Mouse (Mus musculus) liver, embryonic 14.5 days (tissue): ENCODE measurements around the gene Rab8a.

Experiments used
- CTCF ChIP-seq: IDR thresholded peaks from 2 replicates; pipeline ENCODE4 v1.5.1; 2016; ENCODE audit warnings: antibody characterized with exemption, low read depth, control low read depth
- EP300 ChIP-seq: IDR thresholded peaks from 2 replicates; pipeline ENCODE4 v1.6.1; 2016; ENCODE audit warnings: antibody characterized with exemption, low read depth

DNA sequence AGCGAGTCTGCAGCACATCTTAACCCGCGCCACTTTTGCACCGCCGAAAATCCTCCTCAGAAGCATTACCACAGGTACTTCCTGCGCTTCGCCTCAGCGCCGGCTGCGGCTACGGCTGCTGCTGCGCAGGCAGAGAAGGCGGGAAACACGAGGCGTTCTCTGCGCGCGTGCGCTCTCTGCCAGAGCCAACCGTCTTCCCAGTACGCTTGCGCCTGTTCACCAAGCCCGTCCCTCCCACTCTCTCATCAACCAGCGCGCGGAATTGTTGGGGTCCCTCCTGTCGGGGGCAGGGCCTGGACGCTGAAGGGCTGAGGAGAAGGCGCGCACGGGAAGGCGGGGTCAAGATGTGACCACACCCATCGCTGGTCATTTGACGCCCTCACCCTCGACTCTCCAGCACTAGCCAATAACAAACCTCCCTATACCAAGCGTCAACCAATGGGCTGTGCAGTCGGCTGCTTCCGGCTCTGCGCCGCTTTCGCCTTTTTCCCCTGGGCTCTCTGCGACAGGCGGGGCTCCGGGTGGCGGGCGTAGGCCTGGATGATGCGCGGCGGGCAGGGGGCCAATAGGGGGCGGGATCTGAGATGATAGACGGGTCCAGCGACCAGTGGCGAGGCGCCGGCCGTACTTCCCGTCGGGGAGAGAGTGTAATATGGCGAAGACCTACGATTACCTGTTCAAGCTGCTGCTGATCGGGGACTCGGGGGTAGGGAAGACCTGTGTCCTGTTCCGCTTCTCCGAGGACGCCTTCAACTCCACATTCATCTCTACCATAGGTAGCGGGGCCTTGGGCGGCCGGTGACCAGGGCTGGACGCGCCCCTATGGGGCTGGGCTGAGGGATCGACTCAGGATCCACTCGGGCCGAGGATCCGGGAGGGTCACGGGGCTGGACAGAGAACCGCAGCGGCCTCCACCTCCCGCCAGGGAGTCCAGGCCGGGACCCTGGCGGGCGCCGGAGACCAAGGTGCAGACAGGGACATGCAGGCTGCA is at the start of gene Rab8a:
- no peak; the same call in 1 of the 2 replicates for TF ChIP-seq CTCF
- TF ChIP-seq EP300: 0 out of 2 replicates have a peak, but pooled peaks have one; percentile 19
